Mouse (Mus musculus) heart, embryonic 16.5 days (tissue): ENCODE measurements around the gene Gm7879. TPM values are rescaled to one million over a fixed set of nuclear protein-coding genes. Genes with fewer than 3 reads are reported as not detected.

Experiments
- ATAC-seq: fragments of 200-750 bp; cut with Nextera tagmentation; replicated peaks from 2 replicates; pipeline ENCODE4 v1.8.0; 2017; ENCODE audit warnings: moderate number of reproducible peaks; ENCODE audit not compliant: insufficient read depth, low FRiP score; ENCODE audit errors: extremely low read depth
- H3K27ac ChIP-seq: fragments of 300-500 bp; sonication (generic); 2 replicates; pipeline ENCODE4 v1.5.1; 2014; ENCODE audit warnings: mild to moderate bottlenecking, low read length, control low read depth, moderate library complexity
- H3K27me3 ChIP-seq: fragments of 300-500 bp; sonication (generic); 2 replicates; pipeline ENCODE4 v1.6.1; 2014; ENCODE audit warnings: low read length, mixed read lengths; ENCODE audit not compliant: control insufficient read depth, insufficient read depth
- H3K36me3 ChIP-seq: fragments of 300-500 bp; sonication (generic); 2 replicates; pipeline ENCODE4 v1.6.1; 2014; ENCODE audit not compliant: control insufficient read depth, insufficient read depth
- H3K4me1 ChIP-seq: fragments of 300-500 bp; sonication (generic); 2 replicates; pipeline ENCODE4 v1.6.1; 2014; ENCODE audit warnings: low read length, mixed read lengths; ENCODE audit not compliant: control insufficient read depth, insufficient read depth
- H3K4me2 ChIP-seq: fragments of 300-500 bp; sonication (generic); 2 replicates; pipeline ENCODE4 v1.6.1; 2014; ENCODE audit warnings: low read depth, mild to moderate bottlenecking, control low read depth, low read length
- H3K4me3 ChIP-seq: fragments of 300-500 bp; sonication (generic); 2 replicates; pipeline ENCODE4 v1.5.1; 2014; ENCODE audit warnings: mild to moderate bottlenecking, control low read depth, low read length
- H3K9ac ChIP-seq: fragments of 300-500 bp; sonication (generic); 2 replicates; pipeline ENCODE4 v1.6.1; 2014; ENCODE audit warnings: low read length, control low read depth
- H3K9me3 ChIP-seq: fragments of 300-500 bp; sonication (generic); replicated peaks from 2 replicates; pipeline ENCODE4 v1.6.1; 2016; ENCODE audit warnings: low read length; ENCODE audit not compliant: control insufficient read depth
- WGBS: fragments of 180-500 bp; shearing (Covaris S2); extraction: QIAGEN DNeasy Blood & Tissue Kit; methylation state at CpG from one replicate; pipeline ENCODE4 v1.1.7; 2014; 5-methylcytosine and 5-hydroxymethylcytosine counted together
- polyA plus RNA-seq: library from polyadenylated mRNA; unstranded; fragments of >200 nt; fragmentation: Nextera tagmentation; extraction: Ambion mirVana; gene quantifications from 2 replicates; pipeline ENCODE4 v1.2.1, GENCODE M21; 2015

Gm7879 gene
- polyA plus RNA-seq, 1 experiment from 2014 or later, result 1.1 TPM

DNA sequence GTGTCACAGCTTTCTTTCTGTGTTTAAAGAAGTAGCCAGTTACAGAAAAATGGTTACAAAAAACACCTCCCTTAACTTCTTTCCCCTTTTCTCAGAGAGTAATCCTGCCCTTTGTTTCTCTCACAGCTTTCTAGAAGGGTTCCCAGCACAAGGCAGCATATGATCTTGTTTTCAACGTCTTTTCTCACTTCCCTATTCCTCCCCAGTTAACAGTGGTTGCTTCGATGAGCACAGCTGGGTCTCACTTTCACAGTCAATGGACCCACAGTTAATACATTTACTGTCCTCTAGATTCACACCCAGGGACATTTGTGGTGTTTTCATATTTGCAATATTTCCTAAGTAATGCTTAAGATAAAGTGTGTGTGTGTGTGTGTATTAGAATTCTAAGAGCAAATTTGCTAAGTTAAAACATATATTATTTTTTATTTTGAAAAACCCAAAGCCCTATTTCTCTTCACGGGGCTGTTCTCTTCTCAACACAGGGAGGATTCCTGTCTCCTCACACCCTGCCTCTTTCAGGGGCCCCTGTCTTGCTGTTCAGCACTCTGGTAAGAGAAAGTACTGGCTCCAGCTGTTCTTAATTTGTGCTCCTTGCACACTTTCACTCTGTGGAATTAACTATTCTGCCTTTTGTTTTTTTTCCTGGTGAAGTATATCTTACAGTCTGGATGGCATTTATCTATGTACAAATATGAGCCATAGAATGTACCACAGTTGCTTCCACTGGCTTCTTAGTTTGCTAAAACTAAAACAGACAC, 27.7 kb upstream of the Gm7879 start:
- H3K4me1 ChIP-seq, result no peaks in the 10 kb centered on the region
- no peak overlapping the region for H3K9ac ChIP-seq
- no peak overlapping the region for H3K27ac ChIP-seq
- H3K36me3 ChIP-seq, result no peaks in the 10 kb centered on the region
- no peak overlapping the region for H3K4me2 ChIP-seq
- no peak overlapping the region for H3K4me3 ChIP-seq
- H3K9me3 ChIP-seq, result no peaks in the 10 kb centered on the region
- H3K27me3 ChIP-seq, result no peaks in the 10 kb centered on the region
- no peak for ATAC-seq
- WGBS, result 28% methylated on average over 3 of the region's 3 CpGs

DNA sequence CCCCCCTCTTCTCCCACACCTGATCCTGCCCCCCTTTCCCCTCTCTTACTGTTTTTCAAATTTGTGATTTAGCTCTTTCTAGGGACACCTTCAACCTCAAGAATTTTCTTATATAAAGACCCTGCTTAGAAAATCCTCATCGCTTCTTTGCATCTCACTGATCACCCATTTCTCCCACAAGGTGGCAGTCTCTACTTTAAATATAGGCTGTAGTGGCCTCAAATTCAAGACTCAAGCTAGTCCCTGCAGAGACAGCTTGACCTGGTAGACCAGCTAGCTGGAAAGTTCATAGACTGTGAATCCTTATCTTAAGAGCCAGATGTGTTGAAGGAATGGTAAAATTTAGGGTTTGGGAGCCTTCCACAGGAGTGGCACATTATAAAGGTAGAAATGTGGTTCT, 20.6 kb upstream of the Gm7879 start:
- Histone ChIP-seq H3K36me3 (no peaks in the 10 kb centered on the region), H3K4me1 (no peaks in the 10 kb centered on the region), H3K4me2 (no peak overlapping the region), H3K9me3 (no peaks in the 10 kb centered on the region), H3K9ac (no peak overlapping the region), H3K27ac (no peak overlapping the region), H3K27me3 (no peaks in the 10 kb centered on the region), H3K4me3 (no peak overlapping the region)
- ATAC-seq, result no peak
- WGBS, result 30% methylated on average over 1 of the region's 1 CpGs

- 60% methylated on average over 2 of the region's 2 CpGs for WGBS
These were observed 18.8 kb upstream of the Gm7879 start for GRCm38 (mm10) chr5:43894113-43894512.

GRCm38 (mm10) chr5:43895931-43896330, 17.0 kb upstream of the Gm7879 start:
- Histone ChIP-seq H3K4me1 (no peaks in the 10 kb centered on the region), H3K36me3 (no peaks in the 10 kb centered on the region), H3K4me2 (no peak overlapping the region), H3K4me3 (no peak overlapping the region), H3K27me3 (no peaks in the 10 kb centered on the region), H3K9me3 (no peaks in the 10 kb centered on the region), H3K9ac (no peak overlapping the region), H3K27ac (no peak overlapping the region)
- WGBS, result 71% methylated on average over 3 of the region's 3 CpGs
- ATAC-seq, result no peak

More at GRCm38 (mm10) chr5:43894113-43894512, 18.8 kb upstream of the Gm7879 start:
- Histone ChIP-seq H3K4me1 (no peaks in the 10 kb centered on the region), H3K27ac (no peak overlapping the region), H3K4me2 (no peak overlapping the region), H3K9ac (no peak overlapping the region), H3K27me3 (no peaks in the 10 kb centered on the region), H3K36me3 (no peaks in the 10 kb centered on the region), H3K9me3 (no peaks in the 10 kb centered on the region), H3K4me3 (no peak overlapping the region)
- ATAC-seq, result no peak

- no peak overlapping the region for H3K4me2 ChIP-seq
- no peaks in the 10 kb centered on the region for H3K27me3 ChIP-seq
- WGBS, result 83% methylated on average over 3 of the region's 3 CpGs
- no peak for ATAC-seq
- no peaks in the 10 kb centered on the region for H3K4me1 ChIP-seq
- no peak overlapping the region for H3K4me3 ChIP-seq
- no peak overlapping the region for H3K27ac ChIP-seq
- H3K36me3 ChIP-seq, result no peaks in the 10 kb centered on the region
- H3K9me3 ChIP-seq, result no peaks in the 10 kb centered on the region
- H3K9ac ChIP-seq, result no peak overlapping the region
These were observed 8.3 kb upstream of the Gm7879 start for GRCm38 (mm10) chr5:43904685-43905084.

- Histone ChIP-seq H3K36me3 (no peaks in the 10 kb centered on the region), H3K27me3 (no peaks in the 10 kb centered on the region), H3K4me2 (no peak overlapping the region), H3K4me3 (no peak overlapping the region), H3K27ac (no peak overlapping the region), H3K4me1 (no peaks in the 10 kb centered on the region), H3K9me3 (no peaks in the 10 kb centered on the region), H3K9ac (no peak overlapping the region)
- no peak for ATAC-seq
- 43% methylated on average over 9 of the region's 9 CpGs for WGBS
These were observed 3.7 kb upstream of the Gm7879 start for GRCm38 (mm10) chr5:43909213-43909612.

DNA sequence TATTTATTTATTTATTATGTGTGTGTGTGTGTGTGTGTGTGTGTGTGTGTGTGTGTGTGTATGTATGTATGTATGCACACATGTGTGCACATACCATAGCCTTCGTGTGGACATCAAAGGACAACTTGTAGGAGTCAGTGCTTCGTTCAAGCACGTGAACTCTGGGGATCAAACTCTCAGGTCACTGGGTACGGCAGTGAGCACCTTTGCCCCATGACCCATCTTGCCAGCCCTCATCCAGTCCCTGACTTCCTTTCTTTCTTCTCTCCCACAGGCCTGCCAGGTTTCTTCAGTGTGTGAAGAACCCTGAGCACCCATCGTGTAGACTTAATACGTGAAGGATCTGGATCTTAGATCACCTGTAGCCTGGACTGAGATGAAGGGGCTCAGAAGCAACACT, 2.9 kb upstream of the Gm7879 start:
- no peak overlapping the region for H3K27ac ChIP-seq
- no peak for ATAC-seq
- WGBS, result 90% methylated on average over 6 of the region's 6 CpGs

GRCm38 (mm10) chr5:43915261-43915886, 2.4 kb downstream of the Gm7879 start:
- WGBS, result 82% methylated on average over 4 of the region's 4 CpGs
- Histone ChIP-seq H3K4me3 (no peak overlapping the region), H3K27ac (no peak overlapping the region), H3K36me3 (no peaks in the 10 kb centered on the region), H3K9ac (no peak overlapping the region), H3K9me3 (no peaks in the 10 kb centered on the region), H3K4me2 (no peak overlapping the region), H3K4me1 (no peaks in the 10 kb centered on the region), H3K27me3 (no peaks in the 10 kb centered on the region)
- no peak for ATAC-seq

More for the DNA sequence above, 2.9 kb upstream of the Gm7879 start:
- Histone ChIP-seq H3K36me3 (no peaks in the 10 kb centered on the region), H3K4me2 (no peak overlapping the region), H3K9ac (no peak overlapping the region), H3K4me1 (no peaks in the 10 kb centered on the region), H3K4me3 (no peak overlapping the region), H3K9me3 (no peaks in the 10 kb centered on the region), H3K27me3 (no peaks in the 10 kb centered on the region)

DNA sequence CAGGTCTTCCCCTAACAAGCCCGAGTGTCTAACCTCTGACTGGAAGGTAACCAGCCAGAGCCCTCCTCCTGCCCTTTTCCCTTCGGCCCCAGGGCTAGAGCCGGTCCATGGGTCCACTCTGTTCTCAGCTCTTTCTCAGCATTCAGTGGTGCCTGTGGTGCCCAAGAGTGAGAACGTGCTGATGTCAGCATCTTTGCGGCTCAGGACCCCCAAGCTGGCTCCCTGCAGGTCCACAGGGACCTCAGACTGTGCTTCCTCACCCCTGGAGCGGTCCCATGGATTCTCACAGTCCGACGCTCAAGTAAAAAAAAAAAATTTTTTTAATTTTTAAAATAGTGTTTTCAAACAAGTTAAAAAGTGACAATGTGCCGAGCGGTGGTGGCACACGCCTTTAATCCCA, 8.9 kb downstream of the Gm7879 start:
- Histone ChIP-seq H3K4me1 (no peaks in the 10 kb centered on the region), H3K9me3 (no peaks in the 10 kb centered on the region), H3K27me3 (no peaks in the 10 kb centered on the region), H3K27ac (no peak overlapping the region), H3K9ac (no peak overlapping the region), H3K4me3 (no peak overlapping the region), H3K4me2 (no peak overlapping the region), H3K36me3 (no peaks in the 10 kb centered on the region)
- 87% methylated on average over 11 of the region's 11 CpGs for WGBS
- ATAC-seq, result no peak
